Mouse (Mus musculus): ENCODE data around the gene Gm5114.
"Not testable (repeated sequence)": the region's sequence is repeated elsewhere in the genome, so short reads cannot be mapped to it uniquely, and the experiment has no call there.

The Gm5114 gene

GRCm38 (mm10) chr7:39413060-39413459 lies at the start of gene Gm5114:
TSS of gene Gm5114 (minus strand) at chr7:39413160.
- not testable (repeated sequence) for DNase-seq (ENCODE audit: low read depth, low spot score)

GRCm38 (mm10) chr7:39455806-39456205 lies 42.8 kb upstream of the Gm5114 start:
- no peak for DNase-seq (ENCODE audit: low read depth, low spot score)

GRCm38 (mm10) chr7:39449260-39450021 lies 36.5 kb upstream of the Gm5114 start:
- DNase-seq (ENCODE audit: low read depth, low spot score), result no peak

- no peak for DNase-seq (ENCODE audit: low read depth, low spot score)
Observed at GRCm38 (mm10) chr7:39448626-39449242, 35.8 kb upstream of the Gm5114 start.

- DNase-seq (ENCODE audit: low read depth, low spot score), result no peak
Observed at GRCm38 (mm10) chr7:39441237-39441636, 28.3 kb upstream of the Gm5114 start.

GRCm38 (mm10) chr7:39440362-39440761 lies 27.4 kb upstream of the Gm5114 start:
- DNase-seq (ENCODE audit: low read depth, low spot score), result no peak
